18 mouse cellular contexts compared by ENCODE assay signal in genomic region chr7:117505791-117506190, GRCm38 (mm10).
DNase-seq lines count a peak whose midpoint lies in the region; ATAC-seq and TF ChIP-seq lines count a peak whose summit lies in the region.
"Had no signal": no experiment of that assay in that cellular context is flagged by ENCODE, and none has a peak within 500 bp of the region (broad histone marks: within the 10 kb centered on the region; RNA-seq: fewer than 3 reads in every experiment).

No protein-coding gene starts in this region.

- no peak for TF ChIP-seq CTCF in lung, postnatal 0 days (IDR thresholded peaks at IDR 0.05)

- DNase-seq in limb, embryonic 14.5 days (ENCODE audit: low spot score), result peak; percentile 42
- DNase-seq in limb, embryonic 10.5 days (ENCODE audit: low spot score), result no peak
- peak; percentile 14 for DNase-seq in embryonic facial prominence, embryonic 10.5 days (ENCODE audit: low spot score)
- peak; percentile 48 for DNase-seq in forelimb bud, embryonic 11.5 days (ENCODE audit: low read depth, low spot score)
- DNase-seq in lung, postnatal 0 days (ENCODE audit: low spot score), result peak; percentile 67
- DNase-seq in right cerebral cortex, adult 18-20 months, result no peak
- DNase-seq in adrenal gland, postnatal 10 days, result no peak
- DNase-seq: cerebellum, adult 9-11 months; gastrocnemius, postnatal 10 days; heart, adult 2 months; right cerebral cortex, postnatal 25 days; thymus, postnatal 36 days had no signal

- H3K27ac ChIP-seq in limb, embryonic 14.5 days (replicated peaks; ENCODE audit: low read depth, low read length), result no peak overlapping the region
- no peak overlapping the region; the same call in 1 of the 2 replicates for H3K27ac ChIP-seq in limb, embryonic 10.5 days
- H3K27ac ChIP-seq in embryonic facial prominence, embryonic 10.5 days (replicated peaks), result no peak overlapping the region
- no peak overlapping the region for H3K27ac ChIP-seq in lung, postnatal 0 days (ENCODE audit: low read length)
- no peak overlapping the region for H3K27ac ChIP-seq in heart, embryonic 12.5 days (ENCODE audit: poor library complexity, severe bottlenecking)
- H3K27ac ChIP-seq: heart, adult 2 months; left cerebral cortex, adult 2 months; limb, embryonic 12.5 days; midbrain, embryonic 10.5 days had no signal

- H3K4me1 ChIP-seq in limb, embryonic 14.5 days (ENCODE audit: control insufficient read depth, insufficient read depth, low read length), result peaks cover 26% of the 10 kb centered on the region
- H3K4me1 ChIP-seq in limb, embryonic 10.5 days, result peaks cover 9% of the 10 kb centered on the region
- H3K4me1 ChIP-seq in embryonic facial prominence, embryonic 10.5 days, result peaks cover 17% of the 10 kb centered on the region; the same call in 1 of the 2 replicates
- H3K4me1 ChIP-seq in lung, postnatal 0 days (ENCODE audit: insufficient read depth, low read depth, low read length), result no peaks in the 10 kb centered on the region; the same call in 1 of the 2 replicates
- peaks cover 28% of the 10 kb centered on the region for H3K4me1 ChIP-seq in heart, embryonic 12.5 days (replicated peaks)
- H3K4me1 ChIP-seq: midbrain, embryonic 10.5 days had no signal

- no peak overlapping the region for H3K9ac ChIP-seq in limb, embryonic 14.5 days (ENCODE audit: low read depth, low read length, severe bottlenecking)
- H3K9ac ChIP-seq in lung, postnatal 0 days (replicated peaks; ENCODE audit: low read depth), result no peak overlapping the region
- H3K9ac ChIP-seq in heart, embryonic 12.5 days, result no peak overlapping the region
- H3K9ac ChIP-seq: limb, embryonic 12.5 days had no signal

- ATAC-seq in limb, embryonic 14.5 days (ENCODE audit: low FRiP score, low read depth), result no peak
- ATAC-seq in lung, postnatal 0 days, result peak; percentile 89
- ATAC-seq in heart, embryonic 12.5 days (ENCODE audit: insufficient number of reproducible peaks, low FRiP score), result no peak
- ATAC-seq: forebrain, embryonic 14.5 days; Patski had no signal

- TF ChIP-seq POLR2A in limb, embryonic 14.5 days (IDR thresholded peaks at IDR 0.05; ENCODE audit: borderline replicate concordance, extremely low read depth, insufficient read depth, insufficient read length), result no peak

- H3K36me3 ChIP-seq in limb, embryonic 14.5 days (ENCODE audit: control insufficient read depth, insufficient read depth, low read length), result no peaks in the 10 kb centered on the region
- H3K36me3 ChIP-seq in limb, embryonic 10.5 days, result 0 out of 2 replicates have a peak, but pooled peaks cover 3% of the 10 kb centered on the region
- no peaks in the 10 kb centered on the region for H3K36me3 ChIP-seq in embryonic facial prominence, embryonic 10.5 days (replicated peaks)
- no peaks in the 10 kb centered on the region for H3K36me3 ChIP-seq in lung, postnatal 0 days (ENCODE audit: insufficient read depth, low read length)
- no peaks in the 10 kb centered on the region for H3K36me3 ChIP-seq in heart, embryonic 12.5 days
- H3K36me3 ChIP-seq: limb, embryonic 12.5 days; midbrain, embryonic 10.5 days had no signal

- H3K27me3 ChIP-seq in limb, embryonic 14.5 days (ENCODE audit: control insufficient read depth, insufficient read depth, low read length), result no peaks in the 10 kb centered on the region
- H3K27me3 ChIP-seq in limb, embryonic 10.5 days (ENCODE audit: low read depth, poor library complexity, severe bottlenecking), result no peaks in the 10 kb centered on the region
- no peaks in the 10 kb centered on the region for H3K27me3 ChIP-seq in embryonic facial prominence, embryonic 10.5 days (replicated peaks; ENCODE audit: low read depth, poor library complexity, severe bottlenecking)
- H3K27me3 ChIP-seq in lung, postnatal 0 days (replicated peaks; ENCODE audit: insufficient read depth, low read length), result no peaks in the 10 kb centered on the region
- no peaks in the 10 kb centered on the region for H3K27me3 ChIP-seq in heart, embryonic 12.5 days (replicated peaks)
- H3K27me3 ChIP-seq: limb, embryonic 12.5 days; Patski had no signal

- H3K9me3 ChIP-seq in limb, embryonic 14.5 days (ENCODE audit: control insufficient read depth, low read length), result peaks cover 6% of the 10 kb centered on the region
- H3K9me3 ChIP-seq in limb, embryonic 10.5 days (replicated peaks), result no peaks in the 10 kb centered on the region
- H3K9me3 ChIP-seq in embryonic facial prominence, embryonic 10.5 days, result 0 out of 2 replicates have a peak, but pooled peaks cover 5% of the 10 kb centered on the region
- H3K9me3 ChIP-seq in lung, postnatal 0 days (ENCODE audit: low read length), result no peaks in the 10 kb centered on the region
- 0 out of 2 replicates have a peak, but pooled peaks cover 10% of the 10 kb centered on the region for H3K9me3 ChIP-seq in heart, embryonic 12.5 days (replicated peaks)

- no peak overlapping the region for H3K4me3 ChIP-seq in limb, embryonic 14.5 days (replicated peaks; ENCODE audit: low read length)
- H3K4me3 ChIP-seq in limb, embryonic 10.5 days, result no peak overlapping the region
- H3K4me3 ChIP-seq in embryonic facial prominence, embryonic 10.5 days, result no peak overlapping the region
- H3K4me3 ChIP-seq in lung, postnatal 0 days (ENCODE audit: low read depth, low read length), result no peak overlapping the region
- H3K4me3 ChIP-seq in heart, embryonic 12.5 days, result no peak overlapping the region
- H3K4me3 ChIP-seq: heart, adult 2 months; left cerebral cortex, adult 2 months; limb, embryonic 12.5 days; midbrain, embryonic 10.5 days had no signal

- no peak overlapping the region for H3K4me2 ChIP-seq in limb, embryonic 14.5 days (replicated peaks; ENCODE audit: low read depth, low read length, severe bottlenecking)
- H3K4me2 ChIP-seq in lung, postnatal 0 days (replicated peaks; ENCODE audit: low read depth, low read length), result no peak overlapping the region
- no peak overlapping the region for H3K4me2 ChIP-seq in heart, embryonic 12.5 days
- H3K4me2 ChIP-seq: limb, embryonic 12.5 days had no signal

- peak; percentile 71 for TF ChIP-seq EP300 in lung, postnatal 0 days (IDR thresholded peaks at IDR 0.05)

- 81% methylated on average over 3 of the region's 3 CpGs for WGBS in limb, embryonic 14.5 days
- WGBS in limb, embryonic 10.5 days, result 85% methylated on average over 3 of the region's 3 CpGs
- 86% methylated on average over 3 of the region's 3 CpGs for WGBS in embryonic facial prominence, embryonic 10.5 days
- WGBS in lung, postnatal 0 days, result 54% methylated on average over 3 of the region's 3 CpGs
- WGBS in heart, embryonic 12.5 days, result 82% methylated on average over 3 of the region's 3 CpGs

Comparison
In these comparisons a context has a peak if more than half of its experiments do, and no peak if none do; other contexts are left out.
1. DNase-seq: peak in limb, embryonic 14.5 days (single experiment), embryonic facial prominence, embryonic 10.5 days (single experiment), forelimb bud, embryonic 11.5 days (single experiment) and lung, postnatal 0 days (single experiment); none in limb, embryonic 10.5 days (single experiment), right cerebral cortex, adult 18-20 months (single experiment) and adrenal gland, postnatal 10 days (single experiment).